Mouse (Mus musculus) heart, postnatal 25 days (tissue): ENCODE data around the gene Aagab. TPM values are rescaled to one million over a fixed set of nuclear protein-coding genes. Genes with fewer than 3 reads are reported as not detected.
A peak's percentile ranks its signal among the peaks of the same experiment; 100 is the strongest.

Experiments used
- DNase-seq: peaks from one replicate; pipeline ENCODE4 v3.0.0; 2022; ENCODE audit warnings: low spot score
- intact Hi-C: fragments of 180-260 bp; cut with DNase I; formaldehyde crosslinking; loops from one replicate; pipeline ENCODE4 v1.15.1; 2025
- total RNA-seq, 2 experiments: library from RNA; stranded (reverse); gene quantifications; 2 replicates each; pipeline ENCODE4 v1.2.3; 2021

Gene Aagab
- total RNA-seq, 2 experiments from 2014 or later: 17.9 to 22.0 TPM

DNA sequence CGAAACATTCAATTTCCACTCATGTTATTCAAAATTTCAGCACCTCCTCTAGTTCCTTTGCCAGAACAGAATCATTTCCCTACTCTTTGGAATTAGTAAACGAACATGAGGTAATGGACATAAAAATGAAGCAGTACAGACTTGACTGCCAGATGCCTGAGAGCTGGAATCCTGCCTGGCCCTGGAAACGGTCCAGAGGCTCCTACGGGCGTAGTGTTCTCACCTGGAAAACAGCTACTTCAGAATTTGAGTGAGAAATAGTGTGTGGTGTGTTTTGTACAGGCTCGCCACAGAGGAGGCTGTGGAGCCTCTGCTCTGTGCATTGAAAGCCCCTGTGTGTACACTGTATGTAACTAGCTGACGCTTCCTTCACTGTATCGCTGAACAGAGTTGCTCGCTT, 5.8 kb upstream of the Aagab start:
- intact Hi-C loops: no loop called here
- no peak for DNase-seq

DNA sequence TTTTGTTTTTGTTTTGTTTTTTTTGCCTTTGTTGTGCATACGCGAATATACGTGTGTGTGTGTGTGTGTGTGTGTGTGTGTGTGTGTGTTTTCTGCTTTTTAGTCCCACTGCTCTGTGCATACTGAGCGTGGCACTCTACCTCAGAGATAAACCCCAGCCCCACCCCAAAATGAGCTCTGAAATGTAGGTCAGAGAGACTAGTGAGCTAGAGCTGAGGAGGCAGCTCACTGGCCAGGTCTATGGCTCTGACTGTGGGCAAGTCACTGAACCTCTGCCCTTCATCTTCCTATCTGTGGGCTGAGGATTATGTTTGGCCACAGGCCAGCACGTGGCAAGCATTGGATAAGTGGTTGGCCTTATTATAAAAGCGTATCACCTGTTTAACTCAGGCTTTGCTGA, 1.4 kb downstream of the Aagab start:
- no peak for DNase-seq

DNA sequence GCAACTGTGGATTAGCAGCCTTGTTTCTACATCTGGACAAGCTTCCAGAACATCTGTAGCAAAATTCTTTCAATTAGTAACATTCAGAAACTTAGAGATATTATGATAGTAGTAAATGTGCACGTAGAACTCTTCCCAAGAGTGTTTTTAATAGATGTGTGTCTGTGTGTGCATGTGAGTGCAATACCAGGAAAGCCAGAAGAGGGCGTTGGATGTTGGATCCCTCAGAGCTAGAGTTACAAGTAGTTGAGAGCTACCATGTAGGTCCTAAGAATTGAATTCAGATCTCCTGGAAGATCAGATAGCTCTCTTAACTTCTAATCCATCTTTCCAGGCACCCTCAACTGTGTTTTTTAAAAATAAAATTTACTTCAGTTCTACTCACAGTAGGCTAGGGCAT, 4.1 kb downstream of the Aagab start:
- intact Hi-C loops: loop anchor here (10.0 kb wide), 1 partner anchor 212 kb away; the partner anchor contains the start of gene 2300009A05Rik
- no peak for DNase-seq

More for the DNA sequence above, 1.4 kb downstream of the Aagab start:
- intact Hi-C loops: loop anchor here (5.0 to 10.0 kb wide), 2 partner anchors 209 to 467 kb away; partner anchors contain the start of gene 2300009A05Rik

DNA sequence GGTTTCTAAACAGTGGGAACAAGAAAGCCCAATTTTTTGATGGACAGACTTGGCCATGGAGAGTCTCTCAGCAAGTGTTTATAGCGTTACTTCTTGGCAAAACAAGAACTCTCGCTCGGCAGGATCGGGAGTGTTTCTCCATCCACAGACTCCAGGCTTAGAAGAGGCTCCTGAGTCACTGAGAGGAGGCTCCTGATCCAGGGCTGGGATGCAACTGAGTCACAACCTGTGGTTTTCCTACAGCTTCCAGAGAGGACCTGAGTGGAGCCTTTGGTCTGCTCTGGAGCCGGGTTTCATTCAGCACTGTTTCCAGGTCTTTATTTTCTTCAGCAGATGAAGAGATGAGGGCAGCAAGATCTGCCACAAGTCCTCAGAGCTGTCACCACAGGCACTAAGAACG, 5.5 kb downstream of the Aagab start:
- no peak for DNase-seq
- intact Hi-C loops: loop anchor here (10.0 kb wide), 1 partner anchor 213 kb away; the partner anchor contains the start of gene 2300009A05Rik

DNA sequence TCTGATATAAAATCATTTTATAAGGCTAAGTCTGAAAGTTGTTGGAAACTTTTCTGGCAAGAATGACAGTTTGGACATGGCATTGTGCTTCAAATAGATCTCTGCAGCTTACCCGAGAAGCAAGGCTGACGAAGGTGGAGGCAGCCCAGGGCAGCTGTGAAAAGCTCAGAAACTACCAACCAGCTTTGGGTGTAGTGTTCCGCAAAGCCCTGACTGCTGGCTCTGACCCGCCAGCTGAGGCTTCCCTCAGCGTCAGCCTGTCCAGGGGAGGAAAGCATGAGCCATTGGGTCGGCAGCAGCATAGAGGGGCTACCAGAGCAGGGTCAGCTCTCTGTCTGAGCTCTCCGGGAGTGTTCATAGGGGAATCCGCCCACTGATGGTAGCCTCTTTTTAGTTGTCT, 6.8 kb downstream of the Aagab start:
- DNase-seq: no peak
- intact Hi-C loops: loop anchor here (10.0 kb wide), 1 partner anchor 214 kb away; the partner anchor contains the start of gene 2300009A05Rik

DNA sequence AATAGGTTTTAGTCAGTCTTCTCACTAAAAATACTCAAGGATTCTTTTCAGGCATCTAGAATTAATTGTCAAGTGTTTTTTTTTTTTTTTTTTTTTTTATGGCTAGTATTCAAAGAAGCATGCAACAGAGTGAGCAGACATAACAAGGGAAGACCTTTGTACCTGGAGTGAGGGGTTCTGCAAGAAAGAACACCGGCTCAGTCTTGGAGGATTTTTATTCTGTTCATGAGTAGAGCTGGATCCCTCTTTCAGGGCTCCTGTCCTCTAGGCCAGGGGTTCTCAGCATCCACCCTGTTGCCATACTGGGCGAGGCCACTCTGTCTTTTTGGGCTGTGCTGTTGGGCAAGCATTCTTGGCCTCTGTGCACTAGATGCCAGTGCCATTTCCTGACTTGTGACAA, 7.3 kb downstream of the Aagab start:
- intact Hi-C loops: loop anchor here (10.0 kb wide), 1 partner anchor 215 kb away; the partner anchor contains the start of gene 2300009A05Rik
- DNase-seq: no peak

DNA sequence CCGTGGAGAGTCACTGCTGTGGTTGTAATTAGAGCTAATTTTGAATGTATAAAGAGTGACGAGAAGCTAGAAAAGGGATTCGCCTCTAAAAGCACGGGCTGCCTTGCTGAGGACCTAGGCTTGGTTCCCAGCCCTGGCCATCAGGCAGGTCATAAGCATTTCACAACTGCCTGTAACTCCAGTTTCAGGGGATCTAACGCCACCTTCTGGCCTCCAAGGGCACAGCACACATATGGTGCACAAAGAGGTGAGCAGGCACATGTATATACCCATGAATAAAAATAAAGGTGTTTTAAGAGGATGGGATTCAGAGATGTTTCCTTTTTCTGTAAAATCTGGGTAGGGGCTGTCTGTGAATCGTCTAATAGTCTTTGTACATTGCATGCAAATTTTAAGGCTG, 7.8 kb downstream of the Aagab start:
- no peak for DNase-seq
- intact Hi-C loops: no loop called here

DNA sequence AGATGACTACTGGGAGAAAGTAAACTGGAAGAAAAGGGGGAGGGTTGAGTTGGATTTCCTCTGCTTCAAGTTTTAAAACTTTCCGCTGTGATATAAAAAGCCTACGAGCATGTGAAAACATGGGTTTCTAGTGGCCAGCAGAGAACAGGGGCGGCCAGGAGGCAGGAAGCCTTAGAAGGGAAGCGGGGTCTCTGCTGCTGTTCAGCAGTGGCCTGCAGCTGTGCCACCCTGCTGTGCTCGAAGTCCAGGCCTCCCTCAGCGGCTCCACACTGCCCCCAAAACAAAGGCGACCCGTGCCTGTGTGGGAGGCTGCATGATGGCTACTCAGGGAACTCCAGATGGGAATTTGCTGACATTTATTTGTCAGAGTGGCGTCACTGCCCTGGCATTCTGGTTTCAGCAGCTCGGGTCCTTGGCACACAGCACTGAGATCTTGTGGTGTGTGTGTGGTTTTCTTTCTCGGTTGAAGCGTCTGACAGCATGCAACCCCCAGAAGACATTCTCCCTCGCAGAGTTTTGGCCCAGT, 8.4 kb downstream of the Aagab start:
- intact Hi-C loops: no loop called here
- DNase-seq: peak; percentile 9

DNA sequence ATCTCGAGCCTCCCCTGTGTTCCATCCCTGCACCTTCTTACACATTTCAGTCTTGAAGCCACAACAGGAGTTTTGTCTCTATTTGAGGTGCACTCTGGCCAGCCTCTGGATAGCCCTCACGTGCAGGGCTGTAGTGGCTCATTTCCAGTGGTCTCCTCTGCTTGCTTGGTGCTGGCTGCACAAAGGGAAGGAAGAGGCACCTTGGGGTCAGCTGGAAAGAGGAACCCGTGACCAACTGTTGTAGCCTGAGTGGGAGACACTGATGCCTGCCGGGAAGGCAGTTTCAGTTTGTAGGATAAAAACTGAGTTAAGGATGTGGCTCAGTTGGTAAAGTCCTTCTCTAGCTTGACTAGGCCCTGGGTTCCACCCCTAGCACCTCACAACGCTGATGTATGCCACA, 9.5 kb downstream of the Aagab start:
- DNase-seq: no peak
- intact Hi-C loops: no loop called here

DNA sequence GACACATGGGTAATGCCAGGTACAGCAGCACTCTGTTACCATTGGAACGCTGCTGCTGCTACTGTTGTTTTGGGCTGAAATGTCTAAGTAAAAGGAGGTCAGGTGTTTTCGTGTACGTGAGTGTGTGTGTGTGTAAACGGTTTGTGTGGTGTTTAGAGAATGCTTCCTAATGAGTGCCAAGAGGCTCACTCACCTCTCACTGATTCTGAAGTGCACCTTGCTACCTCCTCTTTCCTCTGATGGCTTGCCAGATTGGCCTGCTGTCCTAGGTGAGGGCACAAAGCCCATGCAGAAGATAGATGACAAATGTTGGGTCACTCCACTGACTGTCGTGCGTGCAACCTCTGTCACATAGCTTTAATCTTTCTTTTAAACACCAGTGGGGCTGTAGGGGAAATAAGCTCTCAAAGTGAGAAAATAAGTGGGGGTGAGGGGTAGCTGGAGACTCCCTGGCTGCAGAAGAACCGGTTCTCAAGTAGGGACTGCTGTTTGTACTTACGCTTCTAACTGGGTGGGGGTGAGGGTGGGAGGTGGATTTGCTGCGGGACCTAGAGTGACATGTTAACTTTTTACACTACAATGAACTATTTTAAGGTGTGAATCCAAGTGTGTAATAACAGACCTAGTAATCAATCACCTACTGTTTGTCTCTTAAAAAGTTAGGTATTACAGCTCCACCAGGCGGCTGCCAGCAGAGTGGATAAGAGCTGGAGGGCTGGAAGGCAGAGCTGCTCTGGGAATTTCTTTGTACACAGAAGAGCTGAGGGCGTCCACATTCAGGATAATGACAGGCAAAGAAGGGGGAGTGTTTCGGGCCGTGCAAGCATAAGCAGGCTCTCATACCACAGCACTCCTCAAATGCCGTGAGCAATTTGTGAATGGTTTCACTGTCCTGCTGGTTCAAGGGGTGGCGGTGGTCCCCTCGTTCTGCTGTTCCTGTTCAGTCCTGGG, 10.4 kb downstream of the Aagab start:
- intact Hi-C loops: no loop called here
- DNase-seq: no peak

DNA sequence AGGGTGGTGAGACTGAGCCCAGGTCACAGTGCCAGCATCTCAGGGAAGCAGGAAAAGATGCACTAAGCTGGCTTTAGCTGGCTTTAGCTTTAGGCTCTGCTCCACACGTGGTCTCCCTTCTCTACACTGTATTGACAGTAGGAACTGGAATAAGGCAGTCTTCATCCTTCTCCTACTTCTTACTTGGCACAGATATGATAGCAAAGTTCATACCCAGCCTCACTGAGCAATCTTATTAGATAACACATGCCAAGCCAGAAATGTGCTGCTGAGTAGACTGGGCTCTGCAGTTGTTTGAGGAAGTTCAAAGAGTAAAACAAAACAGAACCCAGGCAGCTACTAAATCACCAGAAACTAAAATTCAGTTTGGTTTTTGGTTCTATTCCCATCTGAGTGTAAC, 11.1 kb downstream of the Aagab start:
- DNase-seq: no peak
- intact Hi-C loops: no loop called here

DNA sequence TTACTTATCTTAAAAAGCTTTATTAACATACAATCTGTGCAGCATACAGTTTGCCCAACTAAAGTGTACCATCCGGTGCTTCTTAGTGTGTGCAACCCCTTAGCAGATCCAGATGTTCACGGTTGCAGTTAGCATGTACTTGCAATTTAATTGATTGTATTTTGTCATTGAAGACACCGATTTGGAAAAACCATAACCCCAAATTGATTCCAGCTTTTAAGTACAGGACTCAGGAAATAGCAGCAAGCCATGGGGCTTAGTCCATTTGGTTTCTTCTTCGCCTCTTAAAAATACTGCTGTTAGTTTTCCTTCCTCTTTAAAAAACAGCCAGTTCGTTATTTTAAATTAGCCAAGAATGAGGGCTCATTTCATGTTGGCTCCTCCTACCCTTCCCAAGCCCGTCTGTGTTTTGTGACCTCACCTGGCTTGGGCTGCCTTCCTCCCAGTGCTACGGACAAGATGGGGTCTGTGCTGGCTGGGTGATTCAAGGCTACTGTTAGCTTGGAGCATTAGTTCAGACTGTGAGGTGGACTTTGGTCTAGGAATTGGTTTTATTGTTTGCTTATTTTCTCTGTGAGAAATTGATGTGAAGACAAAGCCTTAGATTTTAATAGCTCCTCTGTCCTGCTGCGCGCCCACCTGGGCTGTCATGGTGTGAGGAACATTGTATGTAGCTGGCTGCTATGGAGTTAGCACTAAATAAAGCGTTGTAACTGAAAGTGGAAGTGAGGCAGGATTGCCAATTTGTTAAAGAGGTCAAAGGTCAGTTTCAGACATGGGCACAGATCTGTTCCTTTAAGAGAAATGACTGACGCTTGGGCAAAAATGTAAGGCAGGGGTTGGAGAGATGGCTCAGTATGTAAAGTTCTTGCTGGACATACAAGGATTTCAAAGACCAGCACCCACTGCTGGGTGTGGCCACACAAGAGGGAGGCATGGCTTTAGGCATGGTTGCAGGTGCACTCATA, 11.8 kb downstream of the Aagab start:
- no peak for DNase-seq
- intact Hi-C loops: no loop called here

DNA sequence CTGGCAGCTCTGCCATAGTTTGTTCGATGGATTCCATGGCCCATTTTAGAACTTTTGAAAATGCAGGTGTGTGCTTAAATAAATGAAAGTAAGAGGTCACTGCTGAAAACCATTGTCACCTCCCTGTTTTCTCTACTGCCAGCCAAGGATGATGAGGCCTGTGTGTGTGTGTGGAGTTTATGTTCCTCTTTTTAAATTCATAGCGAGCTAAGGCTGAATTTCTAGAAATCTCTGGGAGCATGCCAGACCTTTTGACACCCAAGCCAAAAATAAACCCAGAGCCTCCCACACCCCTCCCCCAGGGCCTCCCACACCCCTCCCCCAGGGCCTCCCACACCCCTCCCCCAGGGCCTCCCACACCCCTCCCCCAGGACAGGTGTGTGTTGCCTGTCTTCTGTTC, 15.5 kb downstream of the Aagab start:
- intact Hi-C loops: no loop called here
- no peak for DNase-seq

DNA sequence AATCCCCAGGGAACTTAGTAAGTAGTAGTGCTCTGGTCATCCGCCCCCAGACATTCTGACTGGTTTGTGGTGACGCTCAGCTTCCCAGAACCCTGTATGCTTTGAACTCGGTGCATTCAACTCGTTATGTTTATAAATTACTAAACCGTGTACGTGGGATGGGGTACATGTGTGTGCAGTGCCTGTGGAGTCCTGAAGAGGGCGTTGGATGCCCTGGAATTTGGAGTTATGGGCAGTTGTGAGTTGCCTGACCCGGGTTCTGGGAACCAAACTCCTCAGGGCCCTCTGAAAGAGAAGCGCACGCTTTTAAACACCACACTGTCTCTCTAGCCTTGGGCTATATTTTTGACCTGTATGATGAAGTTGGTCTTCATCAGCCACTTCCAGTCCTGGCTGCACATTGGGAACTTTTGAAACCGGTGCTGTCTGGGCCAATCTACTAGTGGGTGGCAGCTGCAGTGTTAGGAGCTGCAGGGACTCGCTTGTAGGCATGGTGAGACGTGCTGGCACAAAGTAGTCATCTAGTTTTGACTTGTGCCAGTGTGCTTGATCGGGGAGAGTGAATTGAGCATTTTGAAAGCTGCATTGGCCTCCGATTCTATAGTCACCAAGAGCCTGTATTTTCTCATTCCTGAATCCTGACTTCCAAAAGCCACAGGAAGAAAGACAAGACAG, 21.6 kb downstream of the Aagab start:
- intact Hi-C loops: no loop called here

DNA sequence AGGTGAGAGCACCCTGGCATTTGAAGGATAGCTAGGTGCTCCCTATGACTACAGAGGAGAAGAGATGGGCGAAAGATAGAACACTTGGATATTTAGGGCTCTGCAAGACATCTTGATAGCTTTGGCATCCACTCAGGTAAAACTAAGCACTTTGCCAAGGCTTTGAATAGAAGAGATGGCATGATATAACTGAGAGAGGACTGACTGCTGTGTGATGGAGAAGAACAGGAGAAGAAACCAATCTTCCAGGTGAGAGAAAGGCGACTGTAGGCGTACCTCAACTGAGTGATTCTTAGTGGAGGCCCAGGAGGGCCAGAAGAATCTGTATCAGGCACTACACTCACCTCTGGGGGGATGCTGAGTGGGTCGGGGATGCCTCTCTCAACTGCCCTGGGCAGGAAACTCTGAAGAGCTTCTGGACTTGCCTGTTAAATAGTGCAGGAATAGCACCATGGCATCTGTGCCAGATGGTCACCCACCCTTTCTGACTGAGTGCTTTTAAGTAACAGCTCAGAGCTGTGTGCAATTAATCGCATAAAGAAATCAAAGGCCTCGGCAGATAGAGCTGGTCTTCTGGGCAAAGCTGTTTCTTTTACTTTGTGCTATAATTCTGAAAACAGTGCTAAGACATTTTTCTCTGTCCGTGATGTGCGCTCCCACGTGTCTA, 22.8 kb downstream of the Aagab start:
- intact Hi-C loops: loop anchor here (5.0 kb wide), 1 partner anchor 217 kb away; no protein-coding TSS in a partner anchor
- DNase-seq: no peak

More for the DNA sequence above, 21.6 kb downstream of the Aagab start:
- no peak for DNase-seq

DNA sequence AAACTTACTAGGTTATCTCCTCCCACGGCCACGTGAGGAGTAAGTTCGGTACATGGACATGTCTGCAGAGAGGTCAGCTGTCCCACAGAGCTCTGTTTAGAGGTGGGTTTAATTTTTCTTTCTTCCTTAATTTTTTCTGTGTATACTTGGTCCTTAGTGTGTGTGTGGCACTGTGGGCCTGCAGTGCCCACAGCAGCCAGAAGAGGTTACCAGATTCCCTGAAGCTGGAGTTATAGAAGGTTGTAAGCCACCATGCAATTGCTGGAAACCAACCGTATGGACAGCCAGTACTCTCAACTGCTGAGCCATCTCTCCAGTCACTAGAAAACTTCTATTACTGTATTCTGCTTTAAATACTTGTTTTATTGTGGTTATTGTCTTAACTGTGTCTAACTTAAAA, 29.6 kb downstream of the Aagab start:
- no peak for DNase-seq
- intact Hi-C loops: no loop called here

DNA sequence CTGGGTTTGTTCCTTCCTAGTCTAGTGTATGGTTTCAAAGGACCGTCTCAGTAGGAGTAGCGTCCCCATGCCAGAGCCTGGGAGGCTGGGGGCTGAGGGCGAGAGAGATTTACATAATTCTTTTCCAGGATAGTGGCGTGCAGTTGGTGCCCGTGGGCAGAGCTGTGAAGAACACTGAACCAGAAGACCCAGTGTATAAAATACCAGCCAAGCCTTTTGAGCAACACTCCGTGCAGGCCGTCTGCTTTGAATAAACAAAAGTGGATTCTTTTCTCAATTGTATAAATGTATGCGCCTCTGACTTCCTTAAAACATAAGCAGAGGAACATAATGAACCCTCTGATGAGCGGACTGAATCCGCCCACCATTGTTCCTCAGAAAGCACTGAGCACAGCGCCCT, 30.5 kb downstream of the Aagab start:
- intact Hi-C loops: no loop called here
- no peak for DNase-seq

DNA sequence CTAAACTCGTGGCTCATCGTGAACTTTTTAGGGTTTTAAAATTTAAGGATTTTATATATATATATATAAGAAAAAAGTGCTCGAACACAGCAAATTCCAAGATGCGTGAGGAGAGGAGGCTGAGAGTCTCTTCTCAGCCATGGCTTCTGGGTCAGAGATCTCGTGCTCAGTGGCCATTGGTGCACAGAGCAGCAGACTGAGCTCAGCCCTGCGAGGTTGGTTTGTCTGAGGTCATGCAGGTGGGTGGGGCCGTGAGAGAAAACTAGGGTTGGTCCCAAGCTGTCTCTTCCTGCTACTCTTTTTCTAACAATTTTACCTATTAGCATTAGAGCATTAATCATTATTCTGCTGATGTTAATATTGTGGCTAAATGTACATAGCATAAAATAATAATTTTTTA, 30.9 kb downstream of the Aagab start:
- intact Hi-C loops: no loop called here

DNA sequence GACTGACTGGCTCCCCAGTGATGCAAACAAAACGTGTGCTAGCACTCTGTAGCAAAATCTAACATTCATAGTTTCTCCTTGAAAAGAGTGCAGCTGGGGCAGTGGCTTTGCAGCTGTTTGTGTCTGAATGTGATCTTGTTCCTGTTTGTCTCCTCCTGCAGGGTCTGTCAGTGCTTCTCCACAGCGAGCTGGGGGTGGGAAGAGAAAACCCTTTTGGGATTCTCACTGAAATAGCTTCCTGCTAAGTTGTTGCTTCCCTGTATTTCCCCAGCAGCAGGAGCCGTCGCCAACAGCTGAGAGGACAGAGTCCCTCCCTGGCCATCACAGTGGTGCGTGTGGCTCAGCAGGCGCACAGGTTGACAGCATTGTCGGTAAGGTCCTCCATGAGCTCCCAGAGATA, 33.7 kb downstream of the Aagab start:
- intact Hi-C loops: no loop called here
- no peak for DNase-seq

More for the DNA sequence above, 30.9 kb downstream of the Aagab start:
- no peak for DNase-seq
